Mouse (Mus musculus) liver, postnatal 0 days (tissue): Measurements from ENCODE around the gene Rab34.

Experiments
- CTCF ChIP-seq: sonication (generic); IDR thresholded peaks from 2 replicates; pipeline ENCODE4 v1.5.1; 2016; ENCODE audit warnings: antibody characterized with exemption, low read depth
- EP300 ChIP-seq: IDR thresholded peaks from 2 replicates; pipeline ENCODE4 v1.6.1; 2016; ENCODE audit warnings: antibody characterized with exemption, low read depth, mild to moderate bottlenecking

DNA sequence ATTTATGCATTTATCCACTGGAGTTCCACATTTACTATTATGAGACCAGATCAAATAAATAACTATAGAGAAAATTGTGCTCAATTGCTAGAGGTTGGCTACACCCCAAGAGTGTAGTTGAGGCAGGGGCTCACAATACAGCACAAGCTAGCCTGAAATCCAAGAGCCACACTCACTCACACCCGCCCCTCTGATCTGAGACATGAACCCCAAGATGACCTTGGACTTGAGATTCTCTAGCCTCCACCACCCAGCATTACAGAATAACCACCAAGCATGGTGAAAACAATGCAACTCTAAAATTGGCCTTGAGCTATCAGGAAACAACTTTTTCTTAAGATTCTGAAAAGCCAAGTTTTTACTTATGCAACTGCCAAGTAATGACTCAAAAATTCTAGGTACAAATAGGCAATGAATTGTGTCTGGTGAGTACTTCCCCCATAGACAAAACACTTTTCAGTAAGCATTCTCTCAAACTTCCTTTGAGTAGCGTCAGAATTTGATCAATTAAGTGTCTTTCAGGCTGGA, 6.3 kb upstream of the Rab34 start:
- TF ChIP-seq CTCF (no peak), EP300 (no peak)
